Mouse (Mus musculus) limb, embryonic 11.5 days (tissue): ENCODE results near the gene Cyp2j5. TPM values are rescaled to one million over a fixed set of nuclear protein-coding genes. Genes with fewer than 3 reads are reported as not detected.
"Not testable (repeated sequence)": the region's sequence is repeated elsewhere in the genome, so short reads cannot be mapped to it uniquely, and the experiment has no call there.

Source experiments
- ATAC-seq: fragments of 200-750 bp; cut with Nextera tagmentation; 2 replicates; pipeline ENCODE4 v1.8.0; 2017; ENCODE audit warnings: low read depth; ENCODE audit not compliant: insufficient number of reproducible peaks, low FRiP score, low TSS enrichment
- DNase-seq: peaks from one replicate; pipeline ENCODE4 v3.0.0-alpha.2; 2015; ENCODE audit warnings: low spot score
- H3K27ac ChIP-seq: fragments of 300-500 bp; sonication (generic); replicated peaks from 2 replicates; pipeline ENCODE4 v1.5.1; 2014; ENCODE audit warnings: low read depth, mild to moderate bottlenecking, low read length
- H3K27me3 ChIP-seq: fragments of 300-500 bp; sonication (generic); 2 replicates; pipeline ENCODE4 v1.6.1; 2014; ENCODE audit warnings: mild to moderate bottlenecking, low read length, mixed read lengths; ENCODE audit not compliant: control insufficient read depth, insufficient read depth
- H3K36me3 ChIP-seq: fragments of 300-500 bp; sonication (generic); 2 replicates; pipeline ENCODE4 v1.6.1; 2014; ENCODE audit warnings: mild to moderate bottlenecking, low read length, moderate library complexity, mixed read lengths; ENCODE audit not compliant: control insufficient read depth, insufficient read depth
- H3K4me1 ChIP-seq: fragments of 300-500 bp; sonication (generic); 2 replicates; pipeline ENCODE4 v1.6.1; 2014; ENCODE audit warnings: low read length, mixed read lengths; ENCODE audit not compliant: control insufficient read depth, insufficient read depth
- H3K4me2 ChIP-seq: fragments of 300-500 bp; sonication (generic); 2 replicates; pipeline ENCODE4 v1.6.1; 2014; ENCODE audit warnings: low read depth, mild to moderate bottlenecking, moderate library complexity; ENCODE audit not compliant: severe bottlenecking
- H3K4me3 ChIP-seq: fragments of 300-500 bp; sonication (generic); 2 replicates; pipeline ENCODE4 v1.5.1; 2014; ENCODE audit warnings: low read depth, low read length
- H3K9ac ChIP-seq: fragments of 300-500 bp; sonication (generic); 2 replicates; pipeline ENCODE4 v1.6.1; 2014; ENCODE audit warnings: mild to moderate bottlenecking, low read length
- H3K9me3 ChIP-seq: fragments of 300-500 bp; sonication (generic); 2 replicates; pipeline ENCODE4 v1.6.1; 2016; ENCODE audit warnings: low read length; ENCODE audit not compliant: control insufficient read depth
- WGBS: fragments of 180-500 bp; shearing (Covaris S2); extraction: QIAGEN DNeasy Blood & Tissue Kit; methylation state at CpG from one replicate; pipeline ENCODE4 v1.1.7; 2014; 5-methylcytosine and 5-hydroxymethylcytosine counted together
- polyA plus RNA-seq: library from polyadenylated mRNA; unstranded; fragments of >200 nt; fragmentation: Nextera tagmentation; extraction: Ambion mirVana; gene quantifications from 2 replicates; pipeline ENCODE4 v1.2.1, GENCODE M21; 2014

Cyp2j5 gene
- polyA plus RNA-seq, 1 experiment from 2014 or later = not detected

- WGBS = 17% methylated on average over 1 of the region's 1 CpGs
- no peak overlapping the region for H3K4me3 ChIP-seq
- no peak overlapping the region for H3K4me2 ChIP-seq
- DNase-seq = no peak
- H3K9ac ChIP-seq = no peak overlapping the region
- H3K27ac ChIP-seq = no peak overlapping the region
- no peaks in the 10 kb centered on the region for H3K36me3 ChIP-seq
- no peaks in the 10 kb centered on the region for H3K4me1 ChIP-seq
- H3K9me3 ChIP-seq = no peaks in the 10 kb centered on the region
- ATAC-seq = no peak
- H3K27me3 ChIP-seq = no peaks in the 10 kb centered on the region
Observed at GRCm38 (mm10) chr4:96680233-96680632, 16.3 kb upstream of the Cyp2j5 start.

GRCm38 (mm10) chr4:96664668-96665454 is 907 bp upstream of the Cyp2j5 start:
- no peak overlapping the region for H3K9ac ChIP-seq
- H3K4me2 ChIP-seq = no peak overlapping the region
- no peaks in the 10 kb centered on the region for H3K9me3 ChIP-seq
- H3K4me3 ChIP-seq = no peak overlapping the region
- DNase-seq (no peak), ATAC-seq (no peak)
- H3K4me1 ChIP-seq = no peaks in the 10 kb centered on the region
- 86% methylated on average over 1 of the region's 1 CpGs for WGBS
- no peaks in the 10 kb centered on the region for H3K27me3 ChIP-seq
- no peaks in the 10 kb centered on the region for H3K36me3 ChIP-seq
- no peak overlapping the region for H3K27ac ChIP-seq

GRCm38 (mm10) chr4:96635455-96635854 is 28.5 kb downstream of the Cyp2j5 start:
- 86% methylated on average over 1 of the region's 1 CpGs for WGBS
- Histone ChIP-seq H3K4me3 (no peak overlapping the region), H3K36me3 (no peaks in the 10 kb centered on the region), H3K27ac (no peak overlapping the region), H3K9me3 (no peaks in the 10 kb centered on the region), H3K9ac (no peak overlapping the region), H3K27me3 (no peaks in the 10 kb centered on the region), H3K4me1 (no peaks in the 10 kb centered on the region), H3K4me2 (no peak overlapping the region)
- DNase-seq = no peak
- no peak for ATAC-seq

- no peak for DNase-seq
- ATAC-seq = no peak
- Histone ChIP-seq H3K9me3 (no peaks in the 10 kb centered on the region), H3K4me3 (no peak overlapping the region), H3K27me3 (no peaks in the 10 kb centered on the region), H3K4me2 (no peak overlapping the region), H3K4me1 (no peaks in the 10 kb centered on the region), H3K9ac (no peak overlapping the region), H3K36me3 (no peaks in the 10 kb centered on the region), H3K27ac (no peak overlapping the region)
- WGBS = 97% methylated on average over 1 of the region's 1 CpGs
Observed at GRCm38 (mm10) chr4:96622474-96622873, 41.5 kb downstream of the Cyp2j5 start.

GRCm38 (mm10) chr4:96591791-96592150 is 72.2 kb downstream of the Cyp2j5 start:
- Histone ChIP-seq H3K4me2 (no peak overlapping the region), H3K36me3 (no peaks in the 10 kb centered on the region), H3K27me3 (no peaks in the 10 kb centered on the region), H3K4me3 (no peak overlapping the region), H3K27ac (no peak overlapping the region), H3K4me1 (no peaks in the 10 kb centered on the region), H3K9ac (no peak overlapping the region), H3K9me3 (no peaks in the 10 kb centered on the region)
- ATAC-seq (no peak), DNase-seq (no peak)
- WGBS = 46% methylated on average over 4 of the region's 4 CpGs

- peak within 1 kb of the TSS; percentile 56 for H3K9ac ChIP-seq
- ATAC-seq = peak; percentile 76
- H3K9me3 ChIP-seq = no peaks in the 10 kb centered on the region
- peak within 1 kb of the TSS; percentile 63 for H3K4me2 ChIP-seq
- DNase-seq = peak; percentile 46
- no peaks in the 10 kb centered on the region for H3K4me1 ChIP-seq
- WGBS = 11% methylated on average over 18 of the region's 18 CpGs
- H3K27ac ChIP-seq = no peak within 1 kb of the TSS
- H3K27me3 ChIP-seq = no peaks in the 10 kb centered on the region
- no peaks in the 10 kb centered on the region for H3K36me3 ChIP-seq
- peak within 1 kb of the TSS; percentile 24 for H3K4me3 ChIP-seq
Observed at GRCm38 (mm10) chr4:96590911-96591790, 72.8 kb downstream of the Cyp2j5 start, which contains the start of gene Cyp2j9. Cyp2j9 (minus strand) TSS chr4:96591578.

GRCm38 (mm10) chr4:96581425-96582088 is 82.4 kb downstream of the Cyp2j5 start:
- H3K4me3 ChIP-seq = no peak overlapping the region
- ATAC-seq = no peak
- no peaks in the 10 kb centered on the region for H3K9me3 ChIP-seq
- no peak overlapping the region for H3K9ac ChIP-seq
- H3K36me3 ChIP-seq = no peaks in the 10 kb centered on the region
- no peaks in the 10 kb centered on the region for H3K27me3 ChIP-seq
- no peak for DNase-seq
- H3K4me2 ChIP-seq = no peak overlapping the region
- H3K27ac ChIP-seq = no peak overlapping the region
- WGBS = 81% methylated on average over 1 of the region's 1 CpGs
- H3K4me1 ChIP-seq = no peaks in the 10 kb centered on the region

GRCm38 (mm10) chr4:96580351-96580750 is 83.6 kb downstream of the Cyp2j5 start:
- H3K27me3 ChIP-seq, H3K4me1 ChIP-seq, H3K9me3 ChIP-seq, H3K27ac ChIP-seq, H3K36me3 ChIP-seq, H3K4me3 ChIP-seq, ATAC-seq, H3K4me2 ChIP-seq, DNase-seq, H3K9ac ChIP-seq: not testable (repeated sequence)
- 64% methylated on average over 6 of the region's 6 CpGs for WGBS
